Mouse (Mus musculus) limb, embryonic 15.5 days (tissue): Measurements from ENCODE around the gene Myh10. TPM values are rescaled to one million over a fixed set of nuclear protein-coding genes. Genes with fewer than 3 reads are reported as not detected.
A peak's percentile ranks its signal among the peaks of the same experiment; 100 is the strongest.

Experiments
- ATAC-seq: fragments of 200-750 bp; cut with Nextera tagmentation; 2 replicates; pipeline ENCODE4 v1.8.0; 2017; ENCODE audit warnings: low read depth, moderate TSS enrichment; ENCODE audit not compliant: insufficient number of reproducible peaks, low FRiP score, low TSS enrichment
- H3K27ac ChIP-seq: fragments of 300-500 bp; sonication (generic); 2 replicates; pipeline ENCODE4 v1.5.1; 2015; ENCODE audit warnings: moderate library complexity, mild to moderate bottlenecking, inconsistent platforms
- H3K27me3 ChIP-seq: fragments of 300-500 bp; sonication (generic); 2 replicates; pipeline ENCODE4 v1.6.1; 2015; ENCODE audit warnings: inconsistent platforms
- H3K36me3 ChIP-seq: fragments of 300-500 bp; sonication (generic); 2 replicates; pipeline ENCODE4 v1.6.1; 2015; ENCODE audit warnings: inconsistent platforms
- H3K4me1 ChIP-seq: fragments of 300-500 bp; sonication (generic); 2 replicates; pipeline ENCODE4 v1.6.1; 2015; ENCODE audit warnings: inconsistent platforms
- H3K4me2 ChIP-seq: fragments of 300-500 bp; sonication (generic); 2 replicates; pipeline ENCODE4 v1.6.1; 2015; ENCODE audit warnings: mild to moderate bottlenecking, inconsistent platforms
- H3K4me3 ChIP-seq: fragments of 300-500 bp; sonication (generic); 2 replicates; pipeline ENCODE4 v1.5.1; 2015; ENCODE audit warnings: mild to moderate bottlenecking, inconsistent platforms
- H3K9ac ChIP-seq: fragments of 300-500 bp; sonication (generic); 2 replicates; pipeline ENCODE4 v1.6.1; 2015; ENCODE audit warnings: inconsistent platforms
- H3K9me3 ChIP-seq: fragments of 300-500 bp; sonication (generic); 2 replicates; pipeline ENCODE4 v1.6.1; 2016; ENCODE audit warnings: inconsistent platforms
- WGBS: fragments of 180-500 bp; shearing (Covaris S2); methylation state at CpG from one replicate; pipeline ENCODE4 v1.1.7; 2015; 5-methylcytosine and 5-hydroxymethylcytosine counted together
- polyA plus RNA-seq: library from polyadenylated mRNA; unstranded; fragments of >200 nt; fragmentation: Nextera tagmentation; extraction: Ambion mirVana; gene quantifications from 2 replicates; pipeline ENCODE4 v1.2.1, GENCODE M21; 2015

Gene Myh10
- polyA plus RNA-seq, 1 experiment from 2014 or later = 106 TPM

- H3K27me3 ChIP-seq = no peaks in the 10 kb centered on the region
- no peak overlapping the region for H3K9ac ChIP-seq
- H3K4me3 ChIP-seq = no peak overlapping the region
- ATAC-seq = no peak
- H3K9me3 ChIP-seq = no peaks in the 10 kb centered on the region
- no peak overlapping the region for H3K4me2 ChIP-seq
- H3K36me3 ChIP-seq = no peaks in the 10 kb centered on the region
- peaks cover 21% of the 10 kb centered on the region for H3K4me1 ChIP-seq
- 88% methylated on average over 3 of the region's 3 CpGs for WGBS
- H3K27ac ChIP-seq = 0 out of 2 replicates have a peak overlapping the region, but pooled peaks have one; percentile 84
Measured at GRCm38 (mm10) chr11:68854621-68855020, 163.3 kb downstream of the Myh10 start.

- Histone ChIP-seq H3K27ac (no peak overlapping the region), H3K4me1 (peaks cover 5% of the 10 kb centered on the region; the same call in 1 of the 2 replicates), H3K4me3 (no peak overlapping the region), H3K27me3 (no peaks in the 10 kb centered on the region), H3K4me2 (no peak overlapping the region), H3K36me3 (no peaks in the 10 kb centered on the region), H3K9me3 (no peaks in the 10 kb centered on the region), H3K9ac (no peak overlapping the region)
- no peak for ATAC-seq
- 79% methylated on average over 3 of the region's 3 CpGs for WGBS
Measured at GRCm38 (mm10) chr11:68857329-68857728, 166.0 kb downstream of the Myh10 start.

DNA sequence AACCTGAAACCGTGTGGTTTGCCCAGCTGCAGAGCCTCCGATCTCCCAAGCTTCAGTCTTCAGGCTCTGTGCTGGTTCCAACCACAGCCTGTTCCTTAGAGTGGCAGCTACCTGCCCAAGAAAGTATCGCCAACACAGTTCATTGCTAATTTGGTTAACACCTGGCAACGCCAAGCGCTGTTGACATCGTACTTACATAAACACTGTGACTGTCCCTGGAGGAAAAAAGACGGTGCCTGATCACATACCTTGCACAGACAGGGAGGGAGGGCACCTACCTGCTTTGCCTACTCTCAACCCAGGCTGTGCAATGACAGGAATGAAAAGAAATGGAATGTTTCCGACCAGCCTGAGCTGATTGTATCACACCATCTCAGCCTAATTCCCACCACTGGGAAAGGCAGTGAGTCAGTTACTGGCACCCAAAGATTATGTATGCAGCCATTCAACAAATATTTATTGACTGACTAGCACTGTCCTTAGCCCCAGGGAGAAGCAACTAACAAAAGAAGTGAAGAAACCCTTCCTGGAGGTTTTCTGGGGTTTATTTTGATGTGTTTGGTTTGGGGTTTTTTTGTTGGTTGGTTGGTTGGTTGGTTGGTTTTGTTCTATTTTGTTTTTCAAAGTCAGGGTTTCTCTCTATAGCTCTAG lies 168.7 kb downstream of the Myh10 start:
- no peak overlapping the region for H3K4me3 ChIP-seq
- no peak overlapping the region for H3K27ac ChIP-seq
- no peak overlapping the region for H3K4me2 ChIP-seq
- H3K27me3 ChIP-seq = no peaks in the 10 kb centered on the region
- no peaks in the 10 kb centered on the region for H3K36me3 ChIP-seq
- ATAC-seq = no peak
- H3K9ac ChIP-seq = no peak overlapping the region
- 69% methylated on average over 8 of the region's 8 CpGs for WGBS
- no peaks in the 10 kb centered on the region; the same call in 1 of the 2 replicates for H3K4me1 ChIP-seq
- H3K9me3 ChIP-seq = no peaks in the 10 kb centered on the region

- H3K4me1 ChIP-seq = no peaks in the 10 kb centered on the region; the same call in 1 of the 2 replicates
- no peak overlapping the region for H3K9ac ChIP-seq
- no peaks in the 10 kb centered on the region for H3K9me3 ChIP-seq
- WGBS = 79% methylated on average over 2 of the region's 2 CpGs
- H3K36me3 ChIP-seq = no peaks in the 10 kb centered on the region
- H3K4me3 ChIP-seq = no peak overlapping the region
- no peak overlapping the region for H3K27ac ChIP-seq
- H3K27me3 ChIP-seq = no peaks in the 10 kb centered on the region
- no peak overlapping the region for H3K4me2 ChIP-seq
- ATAC-seq = no peak
Measured at GRCm38 (mm10) chr11:68862260-68862659, 170.9 kb downstream of the Myh10 start.

GRCm38 (mm10) chr11:68863631-68864091 lies 172.3 kb downstream of the Myh10 start:
- H3K4me3 ChIP-seq = no peak overlapping the region
- H3K9ac ChIP-seq = no peak overlapping the region
- no peak for ATAC-seq
- no peaks in the 10 kb centered on the region for H3K36me3 ChIP-seq
- H3K9me3 ChIP-seq = no peaks in the 10 kb centered on the region
- 61% methylated on average over 4 of the region's 4 CpGs for WGBS
- no peak overlapping the region for H3K4me2 ChIP-seq
- H3K4me1 ChIP-seq = no peaks in the 10 kb centered on the region; the same call in 1 of the 2 replicates
- H3K27me3 ChIP-seq = no peaks in the 10 kb centered on the region
- H3K27ac ChIP-seq = no peak overlapping the region

DNA sequence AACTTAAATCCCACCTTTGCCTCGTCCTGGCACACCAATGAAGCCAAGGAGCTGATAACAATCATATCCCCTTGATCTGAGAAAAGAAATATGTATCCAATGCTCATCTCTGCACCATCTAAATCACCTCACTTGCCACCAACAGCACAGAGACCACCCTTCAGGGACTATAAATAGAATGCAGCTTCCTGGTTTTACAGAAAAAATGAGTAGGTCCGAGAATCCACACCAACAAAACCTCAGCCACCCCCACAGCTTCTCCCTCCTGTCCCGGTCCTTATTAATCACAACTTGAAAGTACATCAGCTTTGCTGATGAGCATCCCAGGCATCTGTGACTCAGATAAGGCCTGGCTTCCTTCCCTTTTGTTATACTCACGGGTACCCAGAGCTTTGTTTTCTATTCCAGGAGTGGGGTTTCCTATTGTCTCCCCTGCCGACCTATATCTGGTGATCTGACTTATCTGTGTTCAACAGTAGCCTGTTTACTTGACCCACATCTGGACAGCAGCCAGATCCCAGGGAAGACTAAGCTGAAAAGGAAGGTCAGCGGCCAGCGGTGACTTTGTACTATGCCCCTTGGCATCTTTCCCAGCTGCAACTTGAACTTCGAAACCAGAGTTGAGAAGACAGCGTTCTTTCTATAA lies 173.3 kb downstream of the Myh10 start:
- 57% methylated on average over 9 of the region's 9 CpGs for WGBS
- no peaks in the 10 kb centered on the region; the same call in 1 of the 2 replicates for H3K4me1 ChIP-seq
- no peak for ATAC-seq

More for the DNA sequence above, 173.3 kb downstream of the Myh10 start:
- Histone ChIP-seq H3K9me3 (no peaks in the 10 kb centered on the region), H3K27ac (no peak overlapping the region), H3K4me2 (no peak overlapping the region), H3K9ac (no peak overlapping the region), H3K27me3 (no peaks in the 10 kb centered on the region), H3K4me3 (no peak overlapping the region), H3K36me3 (no peaks in the 10 kb centered on the region)

Other genes starting within 250 kb of the Myh10 start
- 3.1 TPM in 2 replicates for gene Pik3r6, start 188.5 kb upstream of the Myh10 start, polyA plus RNA-seq
- 0.32 and 0.51 TPM in 2 replicates for gene Mfsd6l, start 135.4 kb upstream of the Myh10 start, polyA plus RNA-seq
- gene Ccdc42, start 104.5 kb upstream of the Myh10 start, polyA plus RNA-seq = 0.72 and 0.84 TPM in 2 replicates
- gene Ndel1, start 180.3 kb downstream of the Myh10 start, polyA plus RNA-seq = 124 and 128 TPM in 2 replicates
- gene Rnf222, start 197.0 kb downstream of the Myh10 start, polyA plus RNA-seq = 4.2 and 5.1 TPM in 2 replicates
- 838 and 986 TPM in 2 replicates for gene Rpl26, start 210.0 kb downstream of the Myh10 start, polyA plus RNA-seq
- gene Odf4, start 235.5 kb downstream of the Myh10 start, polyA plus RNA-seq = not detected in 2 replicates